Mouse (Mus musculus): ENCODE measurements around the gene Prss56. TPM values are rescaled to one million over a fixed set of nuclear protein-coding genes. Genes with fewer than 3 reads are reported as not detected.

Prss56 gene
- polyA plus RNA-seq (2012; rRNA removed), result not detected in 2 replicates

GRCm38 (mm10) chr1:87183013-87183412, at the start of gene Prss56:
Gene Prss56, plus strand, starts transcription at chr1:87183313.

GRCm38 (mm10) chr1:87156199-87156587, 26.9 kb upstream of the Prss56 start, which contains the start of gene Ecel1:
Gene Ecel1, minus strand, starts transcription at chr1:87156521.

DNA sequence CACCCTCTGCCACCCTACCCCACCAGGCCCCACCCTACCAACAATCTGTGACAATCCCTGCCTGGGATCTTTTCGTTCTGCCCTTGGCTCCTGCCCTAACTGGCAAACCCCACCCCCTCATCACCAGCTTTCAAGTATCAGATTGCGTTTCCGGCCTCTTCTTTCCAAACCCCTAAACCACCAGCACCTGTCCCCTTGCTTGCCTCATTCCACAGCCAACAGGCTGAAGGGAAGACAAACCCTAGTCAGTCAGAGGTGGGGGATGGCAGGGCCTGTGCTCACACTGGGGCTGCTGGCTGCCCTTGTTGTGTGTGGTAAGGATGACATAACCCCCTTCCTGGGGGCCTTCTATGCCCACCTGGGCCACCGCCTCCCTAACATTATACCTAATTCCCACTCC, 7.3 kb downstream of the Prss56 start, which contains the start of gene Chrnd:
TSS of gene Chrnd (plus strand) at position 179 of the 400 bp plus-strand sequence.

GRCm38 (mm10) chr1:87204465-87204864, 21.4 kb downstream of the Prss56 start, which contains the start of gene Chrng:
Gene Chrng, plus strand, starts transcription at chr1:87204657.

GRCm38 (mm10) chr1:87213735-87214704, 30.9 kb downstream of the Prss56 start, which contains the start of gene Eif4e2:
Gene Eif4e2, plus strand, starts transcription at chr1:87213914.

Other genes with a start within 250 kb of the Prss56 start
- gene Alppl2, start 93.4 kb upstream of the Prss56 start, polyA plus RNA-seq (2012; rRNA removed), result 0.02 TPM in 1 of 2 replicates, not detected in the other
- gene Alpi, start 81.7 kb upstream of the Prss56 start, polyA plus RNA-seq (2012; rRNA removed), result 0.59 TPM in 1 of 2 replicates, not detected in the other
- not detected in 2 replicates for gene Akp3, start 58.3 kb upstream of the Prss56 start, polyA plus RNA-seq (2012; rRNA removed)
- 0.08 and 0.12 TPM in 2 replicates for gene Ecel1, start 26.8 kb upstream of the Prss56 start, polyA plus RNA-seq (2012; rRNA removed)
- not detected in 2 replicates for gene Chrnd, start 7.3 kb downstream of the Prss56 start, polyA plus RNA-seq (2012; rRNA removed)
- not detected in 2 replicates for gene Chrng, start 21.3 kb downstream of the Prss56 start, polyA plus RNA-seq (2012; rRNA removed)
- gene Eif4e2, start 30.6 kb downstream of the Prss56 start, polyA plus RNA-seq (2012; rRNA removed), result 37.1 and 39.0 TPM in 2 replicates
- 0.09 and 0.14 TPM in 2 replicates for gene Efhd1, start 81.0 kb downstream of the Prss56 start, polyA plus RNA-seq (2012; rRNA removed)
- 21.6 and 23.8 TPM in 2 replicates for gene Gigyf2, start 143.7 kb downstream of the Prss56 start, polyA plus RNA-seq (2012; rRNA removed)
- not detected in 2 replicates for gene Kcnj13, start 211.4 kb downstream of the Prss56 start, polyA plus RNA-seq (2012; rRNA removed)

Data from liver, embryonic 18 days (tissue).